Comparison of ENCODE assay signal across 18 mouse cellular contexts in the genomic region with DNA sequence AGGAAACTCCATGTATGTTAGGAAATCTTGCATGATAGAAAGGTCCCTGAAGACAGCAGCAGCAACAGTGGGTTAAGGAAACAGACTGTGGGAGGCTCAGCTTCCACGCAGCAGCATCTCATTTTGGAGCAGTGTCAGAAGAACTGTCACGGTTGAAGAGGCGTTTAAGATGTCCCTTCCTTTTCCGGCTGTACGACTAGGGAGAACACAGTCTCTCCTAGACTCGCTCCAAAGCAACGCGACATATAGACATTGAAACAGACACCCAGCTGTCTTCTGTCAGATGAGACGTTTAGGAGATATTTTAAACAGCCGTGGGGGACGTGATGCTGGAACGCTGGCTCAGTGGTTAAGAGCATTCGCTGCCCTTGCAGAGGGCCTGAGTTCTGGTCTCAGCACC. TPM values are rescaled to one million over a fixed set of nuclear protein-coding genes. Genes with fewer than 3 reads are reported as not detected.
DNase-seq lines count a peak whose midpoint lies in the region; ATAC-seq and TF ChIP-seq lines count a peak whose summit lies in the region.
"Had no signal": no experiment of that assay in that cellular context is flagged by ENCODE, and none has a peak within 500 bp of the region (broad histone marks: within the 10 kb centered on the region; RNA-seq: fewer than 3 reads in every experiment).

No protein-coding gene starts in this region.

- peak; percentile 73 for DNase-seq in kidney, postnatal 0 days (ENCODE audit: low spot score)
- DNase-seq in kidney, postnatal 4 days: no peak
- no peak for DNase-seq in lung, postnatal 14 days
- DNase-seq in left cerebral cortex, postnatal 25 days (ENCODE audit: low spot score in 2 of 2): peak; percentile 45 to 91
- peak; percentile 87 for DNase-seq in telencephalon, adult 2 months (ENCODE audit: low read depth, low spot score)
- DNase-seq in cerebellum, adult 11-12 months: no peak
- DNase-seq: adrenal gland, postnatal 25 days; cerebellum, postnatal 36 days; gastrocnemius, postnatal 14 days; heart, postnatal 14 days; thymus, adult 2 months had no signal

- ATAC-seq in kidney, postnatal 0 days (replicated peaks; ENCODE audit: low FRiP score, low read depth): no peak
- peak; percentile 81 for ATAC-seq in lung, embryonic 16.5 days (ENCODE audit: low read depth)
- ATAC-seq: CD4-positive, CD25-positive, alpha-beta regulatory T cell, adult 4 months; forebrain, embryonic 14.5 days; hindbrain, postnatal 0 days had no signal

- no peaks in the 10 kb centered on the region for H3K4me1 ChIP-seq in kidney, postnatal 0 days (replicated peaks; ENCODE audit: insufficient read depth, low read length)
- peaks cover 8% of the 10 kb centered on the region; the same call in 1 of the 2 replicates for H3K4me1 ChIP-seq in lung, embryonic 16.5 days (replicated peaks; ENCODE audit: control insufficient read depth, insufficient read depth, low read length)
- H3K4me1 ChIP-seq: embryonic facial prominence, embryonic 13.5 days; limb, embryonic 13.5 days; neural tube, embryonic 13.5 days had no signal

- H3K9me3 ChIP-seq in kidney, postnatal 0 days (replicated peaks; ENCODE audit: low read length): no peaks in the 10 kb centered on the region
- H3K9me3 ChIP-seq in lung, embryonic 16.5 days (ENCODE audit: control insufficient read depth, low read length): no peaks in the 10 kb centered on the region
- H3K9me3 ChIP-seq: embryonic facial prominence, embryonic 13.5 days; neural tube, embryonic 13.5 days had no signal

- H3K9ac ChIP-seq in kidney, postnatal 0 days (ENCODE audit: low read depth, low read length): peak overlapping the region; percentile 27; the same call in 1 of the 2 replicates
- H3K9ac ChIP-seq in lung, embryonic 16.5 days (ENCODE audit: low read length): no peak overlapping the region
- H3K9ac ChIP-seq: embryonic facial prominence, embryonic 13.5 days; limb, embryonic 13.5 days; neural tube, embryonic 13.5 days had no signal

- H3K4me3 ChIP-seq in kidney, postnatal 0 days (replicated peaks; ENCODE audit: low read depth, low read length): no peak overlapping the region
- no peak overlapping the region for H3K4me3 ChIP-seq in lung, embryonic 16.5 days (ENCODE audit: low read length)
- H3K4me3 ChIP-seq: embryonic facial prominence, embryonic 13.5 days; limb, embryonic 13.5 days; neural tube, embryonic 13.5 days had no signal

- H3K27me3 ChIP-seq in kidney, postnatal 0 days (ENCODE audit: insufficient read depth, low read length): no peaks in the 10 kb centered on the region
- H3K27me3 ChIP-seq in lung, embryonic 16.5 days (ENCODE audit: control insufficient read depth, insufficient read depth, low read depth, low read length): no peaks in the 10 kb centered on the region
- H3K27me3 ChIP-seq: embryonic facial prominence, embryonic 13.5 days; limb, embryonic 13.5 days; neural tube, embryonic 13.5 days had no signal

- peaks cover 9% of the 10 kb centered on the region for H3K36me3 ChIP-seq in kidney, postnatal 0 days (ENCODE audit: insufficient read depth, low read length)
- H3K36me3 ChIP-seq in lung, embryonic 16.5 days (ENCODE audit: control insufficient read depth, insufficient read depth, low read length): peaks cover 2% of the 10 kb centered on the region; the same call in 1 of the 2 replicates

- 0 out of 2 replicates have a peak overlapping the region, but pooled peaks have one; percentile 25 for H3K27ac ChIP-seq in kidney, postnatal 0 days
- H3K27ac ChIP-seq in lung, embryonic 16.5 days (ENCODE audit: low read length): peak overlapping the region; percentile 79
- H3K27ac ChIP-seq: embryonic facial prominence, embryonic 13.5 days; hindbrain, postnatal 0 days; limb, embryonic 13.5 days; neural tube, embryonic 13.5 days had no signal

- 40% methylated on average over 13 of the region's 13 CpGs for WGBS in kidney, postnatal 0 days
- WGBS in lung, embryonic 16.5 days: 47% methylated on average over 13 of the region's 13 CpGs

- intact Hi-C loops in left cerebral cortex, postnatal 25 days (cut with DNase I): no loop called here

- no peak for TF ChIP-seq CTCF in kidney, postnatal 0 days (IDR thresholded peaks at IDR 0.05; ENCODE audit: low read depth)

- H3K4me2 ChIP-seq in kidney, postnatal 0 days (ENCODE audit: low read length): no peak overlapping the region
- H3K4me2 ChIP-seq in lung, embryonic 16.5 days (ENCODE audit: low read depth, low read length): no peak overlapping the region
- H3K4me2 ChIP-seq: embryonic facial prominence, embryonic 13.5 days; limb, embryonic 13.5 days; neural tube, embryonic 13.5 days had no signal

RNA-seq across cellular contexts. Expression of a gene that starts 12.7 kb away (rescaled TPM):
- 1.9 and 2.1 TPM in 2 replicates for polyA plus RNA-seq in kidney, postnatal 0 days (2015; fragmentation: Nextera tagmentation; extraction: Ambion mirVana)
- polyA plus RNA-seq in lung, embryonic 16.5 days (2015; fragmentation: Nextera tagmentation; extraction: Ambion mirVana): 2.2 and 3.2 TPM in 2 replicates
- total RNA-seq in left cerebral cortex, postnatal 25 days (2021): 10 to 100 TPM; 80.4 to 82.8 TPM

RNA-seq across cellular contexts. Expression of a gene that starts 32.0 kb away (rescaled TPM):
- 0.27 and 0.43 TPM in 2 replicates for polyA plus RNA-seq in kidney, postnatal 0 days (2015; fragmentation: Nextera tagmentation; extraction: Ambion mirVana)
- 8.8 and 9.6 TPM in 2 replicates for polyA plus RNA-seq in lung, embryonic 16.5 days (2015; fragmentation: Nextera tagmentation; extraction: Ambion mirVana)
- total RNA-seq in left cerebral cortex, postnatal 25 days (2021): under 1 TPM; 0.34 to 0.43 TPM
- polyA plus RNA-seq: CD4-positive, CD25-positive, alpha-beta regulatory T cell, adult 4 months had no signal

Comparison
In these comparisons a context has a peak if more than half of its experiments do, and no peak if none do; other contexts are left out.
1. DNase-seq: peak in kidney, postnatal 0 days (single experiment), left cerebral cortex, postnatal 25 days (2 of 2) and telencephalon, adult 2 months (single experiment); none in kidney, postnatal 4 days (0 of 2), lung, postnatal 14 days (single experiment) and cerebellum, adult 11-12 months (single experiment).